Mouse (Mus musculus) cerebellum, postnatal 36 days (tissue): ENCODE measurements around the gene Eef1akmt3.
"Not testable (repeated sequence)": the region's sequence is repeated elsewhere in the genome, so short reads cannot be mapped to it uniquely, and the experiment has no call there.

Source experiments
- DNase-seq, 2 experiments: peaks; one replicate each; pipeline ENCODE4 v3.0.0; 2021 to 2022; ENCODE audit warnings: mixed read lengths in 2 of 2

Gene Eef1akmt3

DNA sequence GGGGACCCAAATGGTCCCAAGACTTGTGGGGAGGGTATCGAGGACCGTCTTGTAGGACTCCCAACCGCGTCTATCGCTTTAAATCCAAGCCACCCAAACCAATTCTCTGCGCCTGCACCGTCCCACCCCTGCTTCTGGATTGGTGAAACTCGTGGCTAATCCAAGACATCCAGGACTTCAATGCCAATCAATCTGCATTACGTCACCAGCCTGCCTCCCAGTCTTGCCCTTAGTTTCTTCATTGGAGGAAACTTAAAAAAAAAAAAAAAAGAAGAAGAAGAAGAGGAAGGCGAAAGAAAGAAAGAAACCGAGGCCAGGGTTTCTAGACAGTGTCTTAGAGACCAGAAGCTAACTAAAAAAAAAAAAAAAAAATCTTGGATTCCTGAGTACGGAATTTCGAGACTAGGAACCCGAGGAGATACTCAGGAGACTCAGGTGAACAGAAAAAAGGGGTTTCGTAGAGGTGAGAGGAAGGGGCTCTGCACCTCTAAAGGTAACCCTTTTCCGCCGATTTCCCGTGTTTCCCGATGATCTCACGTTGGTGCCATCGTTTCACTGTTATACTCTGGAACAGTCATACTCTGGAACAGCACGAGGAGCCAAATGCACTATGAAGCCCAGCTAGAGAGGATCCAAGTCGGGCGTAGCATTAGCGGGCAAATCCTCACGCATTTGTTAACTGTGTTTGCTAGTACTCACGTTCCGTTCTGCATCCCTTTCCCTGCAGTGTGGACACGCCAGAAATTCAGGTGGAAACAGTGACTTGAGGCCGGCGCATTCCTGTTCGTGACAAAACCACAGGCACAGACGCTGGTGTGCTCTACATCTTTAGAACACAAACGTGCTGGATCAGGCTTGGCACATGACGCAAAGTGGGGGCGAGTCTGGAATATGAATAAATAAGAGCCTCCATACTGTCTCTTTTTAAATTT lies 29.1 kb upstream of the Eef1akmt3 start, which contains the start of gene Tspan31:
TSS of gene Tspan31 (minus strand) at position 75 of the 932 bp plus-strand sequence.
- peak; percentile 88 to 90 for DNase-seq

DNA sequence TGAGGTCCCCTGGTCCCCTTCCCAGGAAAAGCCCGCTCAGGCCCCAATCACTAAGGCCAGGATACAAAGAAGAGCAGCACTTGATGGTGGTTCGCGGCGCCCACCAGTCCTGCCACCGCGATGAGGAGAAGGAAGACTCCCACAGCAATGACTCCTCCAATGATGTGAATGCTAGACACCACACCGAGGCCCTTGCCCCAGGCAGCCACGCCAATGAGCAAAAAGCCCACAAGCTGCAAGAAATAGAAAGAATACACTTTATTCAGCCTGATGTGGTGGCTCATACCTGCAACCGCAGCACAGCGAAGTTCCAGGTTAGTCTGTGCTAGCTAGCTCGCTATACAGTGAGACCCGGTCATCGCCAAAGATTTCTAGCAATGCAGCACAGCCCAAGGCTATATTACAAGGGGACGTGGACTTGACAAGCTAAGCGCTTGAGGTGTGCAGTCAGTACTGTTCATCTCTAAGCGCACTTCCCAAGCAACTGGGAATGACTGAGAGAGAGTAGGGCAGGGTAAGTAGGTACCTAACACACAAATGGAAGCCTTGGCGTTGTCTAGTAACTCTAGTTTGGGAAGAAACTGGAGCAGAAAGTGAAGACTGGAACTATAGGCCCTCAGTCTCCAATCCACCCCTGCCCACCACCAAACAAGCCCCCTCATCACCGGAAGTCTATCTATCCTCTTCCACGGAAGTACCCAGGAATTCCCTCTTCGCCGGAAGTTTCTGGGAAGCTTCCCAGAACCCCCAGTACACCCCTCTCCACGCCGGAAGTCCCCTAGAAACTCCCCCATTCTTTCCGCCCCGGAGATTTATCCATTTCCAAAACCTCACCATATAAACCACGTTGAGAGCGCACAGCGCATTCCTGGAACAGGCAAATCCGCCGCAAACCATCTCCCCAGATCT lies 28.2 kb upstream of the Eef1akmt3 start:
- no peak for DNase-seq

DNA sequence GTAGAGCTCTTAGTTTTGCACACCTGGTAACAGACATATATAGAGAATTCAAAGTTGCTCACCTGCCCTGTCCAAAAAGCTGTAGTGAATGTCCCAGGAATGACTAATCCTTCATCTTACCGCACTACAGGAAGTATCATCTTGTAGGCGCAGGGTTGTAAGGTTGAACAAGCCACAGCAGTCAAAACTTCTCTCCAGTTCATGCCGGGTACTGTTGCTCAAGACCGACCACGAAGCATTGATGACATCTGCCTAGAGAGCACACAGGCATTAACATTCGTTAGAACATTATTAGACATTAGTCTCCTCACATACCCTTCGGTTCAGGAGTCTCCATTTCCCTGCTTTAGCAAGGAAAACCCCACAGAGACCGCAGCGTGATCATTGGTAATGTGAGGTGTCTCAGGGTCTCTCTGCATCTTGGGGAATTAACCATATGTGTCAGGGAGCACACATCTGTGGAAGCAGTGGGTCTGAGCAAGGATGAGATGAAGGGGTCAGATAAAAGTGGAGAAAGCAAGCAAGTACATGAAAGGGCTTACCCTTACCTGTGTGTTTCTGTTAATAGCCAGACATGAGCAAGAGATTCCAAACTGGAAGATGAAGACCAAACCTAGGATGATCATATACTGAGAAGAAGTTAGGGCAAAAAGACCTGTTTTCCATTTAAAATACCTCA lies 27.2 kb upstream of the Eef1akmt3 start:
- DNase-seq: no peak

- DNase-seq: no peak
Measured at GRCm38 (mm10) chr10:127066519-127067018, 25.3 kb upstream of the Eef1akmt3 start.

GRCm38 (mm10) chr10:127065981-127066380 lies 24.7 kb upstream of the Eef1akmt3 start:
- no peak for DNase-seq

- no peak for DNase-seq
Measured at GRCm38 (mm10) chr10:127063913-127064870, 22.9 kb upstream of the Eef1akmt3 start.

DNA sequence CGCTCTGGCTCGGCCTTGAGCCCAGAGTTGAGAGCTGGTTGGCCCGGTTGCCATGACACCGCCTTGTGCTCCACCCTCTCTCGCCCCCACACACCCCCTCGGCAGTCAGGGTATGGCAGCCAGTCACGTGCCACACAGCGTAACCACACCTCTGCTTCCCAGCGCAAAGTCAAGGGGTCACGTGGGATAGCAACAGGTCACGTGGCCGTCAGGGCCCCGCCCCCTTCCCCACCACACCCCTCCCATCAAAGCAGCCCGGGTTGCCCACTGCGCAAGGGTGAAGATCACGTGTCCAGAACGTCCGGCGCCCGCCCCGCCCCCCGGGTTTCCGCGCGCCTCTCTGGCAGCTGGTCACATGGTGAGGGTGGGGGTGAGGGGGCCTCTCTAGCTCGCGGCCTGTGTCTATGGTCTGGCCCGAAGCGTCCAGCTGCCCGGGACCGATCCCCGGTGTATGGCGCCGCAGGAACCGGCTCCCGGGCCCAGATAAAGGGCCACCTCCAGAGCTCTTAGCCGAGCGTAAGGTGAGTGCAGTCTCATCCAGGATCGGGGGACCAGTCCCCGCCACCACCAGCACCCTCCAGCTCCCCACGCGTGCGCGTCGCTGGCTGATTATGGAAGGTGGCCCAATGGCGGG lies 22.0 kb upstream of the Eef1akmt3 start, which contains the start of gene Cdk4:
TSS of gene Cdk4 (plus strand) at position 296 of the 634 bp plus-strand sequence.
- DNase-seq: peak; percentile 98 to 100

- no peak for DNase-seq
Measured at GRCm38 (mm10) chr10:127062503-127062902, 21.2 kb upstream of the Eef1akmt3 start.

GRCm38 (mm10) chr10:127062101-127062500 lies 20.8 kb upstream of the Eef1akmt3 start:
- not testable (repeated sequence) for DNase-seq

DNA sequence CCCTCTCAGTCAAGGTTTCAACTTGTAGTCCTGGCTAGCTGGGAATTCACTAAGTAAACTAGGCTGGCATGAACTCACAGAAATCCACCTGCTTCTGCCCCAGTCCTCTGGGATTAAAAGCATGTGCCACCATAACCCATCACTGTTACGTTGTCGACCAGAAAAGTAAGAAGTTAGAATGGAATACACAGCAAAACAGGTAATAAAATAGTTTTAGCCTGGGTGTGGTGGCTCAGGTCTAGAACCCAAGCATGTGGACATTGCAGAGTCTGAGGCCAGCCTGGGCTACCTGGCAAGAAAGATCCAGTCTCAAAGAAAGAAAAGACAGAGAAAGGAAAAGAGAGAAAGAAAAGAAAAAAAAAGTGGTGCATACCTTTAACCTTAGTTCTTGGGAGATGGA lies 20.2 kb upstream of the Eef1akmt3 start:
- DNase-seq: no peak

DNA sequence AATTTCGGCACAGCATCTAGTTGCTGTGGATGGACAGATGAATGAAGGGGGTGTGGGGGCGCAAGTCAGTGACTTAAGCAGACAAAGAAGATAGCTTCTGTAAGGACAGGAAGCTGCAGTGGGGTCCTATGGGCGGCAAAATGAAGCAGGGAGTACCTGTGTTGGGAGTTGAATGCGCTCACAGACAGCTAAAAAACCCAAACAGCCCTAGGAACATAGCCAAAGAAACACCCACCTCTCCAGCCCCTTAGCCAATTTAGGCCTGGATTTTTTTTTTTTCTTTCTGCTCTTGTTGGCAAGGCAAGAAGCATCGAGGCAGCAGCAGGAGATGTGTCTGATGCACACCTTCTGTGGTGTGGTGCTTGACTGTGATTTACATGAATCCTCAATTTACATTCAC lies 19.8 kb upstream of the Eef1akmt3 start:
- DNase-seq: no peak

DNA sequence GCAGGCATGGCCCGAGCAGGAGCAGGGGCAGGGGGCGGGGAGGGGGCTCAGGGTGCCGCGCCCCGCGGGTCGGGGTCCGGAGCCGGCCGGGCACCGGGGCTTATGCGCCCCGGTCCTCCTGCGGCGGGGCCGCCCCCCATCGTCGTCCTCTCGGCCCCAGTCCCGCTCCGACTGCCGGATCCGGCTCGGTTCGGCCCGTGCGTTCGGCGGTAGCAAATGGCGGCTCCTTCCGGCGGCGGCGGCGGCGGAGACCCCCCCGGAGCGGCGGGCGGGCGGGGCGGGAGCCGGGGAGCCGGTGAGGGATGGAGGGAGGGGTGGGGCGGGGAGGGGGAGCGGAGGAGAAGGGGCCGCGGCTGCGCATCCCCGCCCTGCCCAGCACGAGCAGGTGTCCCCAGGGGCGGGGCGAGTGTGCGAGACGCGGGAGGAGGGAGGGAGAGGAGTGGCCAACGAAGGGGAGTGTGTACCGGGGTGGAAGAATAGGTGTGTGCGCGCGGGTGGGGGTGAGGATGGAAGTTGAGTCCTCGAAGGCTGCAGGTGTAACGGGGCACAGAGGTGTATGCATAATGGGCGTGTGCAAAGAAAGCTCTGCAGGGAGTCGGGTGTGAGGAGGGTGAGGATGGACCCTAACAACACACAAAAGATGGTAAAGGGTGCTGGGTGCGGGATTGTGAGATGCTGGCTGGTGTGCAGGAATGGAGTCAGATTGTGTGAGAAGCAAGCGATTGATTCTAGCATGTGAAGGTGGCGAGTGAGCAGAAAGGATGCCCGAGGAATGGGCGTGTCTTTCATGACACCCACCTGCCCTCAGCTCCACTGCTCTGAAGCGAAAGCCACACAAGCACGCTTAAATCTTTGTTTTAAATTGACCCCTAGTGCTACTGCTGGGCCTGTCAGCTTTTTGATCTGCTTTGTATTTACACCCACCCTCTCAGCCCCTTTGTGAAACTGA lies 18.9 kb upstream of the Eef1akmt3 start, which contains the start of gene March9:
TSS of gene March9 (minus strand) at position 217 of the 949 bp plus-strand sequence.
- DNase-seq: peak; percentile 75 to 90

GRCm38 (mm10) chr10:127059174-127059967 lies 18.1 kb upstream of the Eef1akmt3 start:
- peak; percentile 16 to 40 for DNase-seq

- DNase-seq: peak in 1 of 2 experiments; percentile 16
Measured at GRCm38 (mm10) chr10:127058708-127059107, 17.4 kb upstream of the Eef1akmt3 start.

DNA sequence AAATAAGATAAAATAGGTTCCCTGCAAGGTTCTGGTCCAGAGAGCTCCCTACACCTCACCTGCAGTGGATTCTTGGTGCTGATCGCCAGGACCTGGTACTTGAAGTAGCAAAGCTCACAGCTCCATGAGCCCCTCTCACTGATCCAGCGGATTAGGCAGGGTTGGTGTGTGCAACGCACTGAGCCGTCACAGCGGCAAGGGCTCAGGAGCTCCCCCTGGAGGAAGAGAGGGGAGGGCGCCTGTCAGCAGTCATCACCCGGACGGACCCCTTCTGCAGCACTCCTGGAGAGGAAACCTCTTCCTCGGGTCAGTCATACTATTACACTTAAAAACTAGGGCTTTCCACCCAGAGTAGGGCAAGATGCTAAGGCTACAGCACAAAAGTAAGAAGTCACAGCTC lies 16.8 kb upstream of the Eef1akmt3 start:
- DNase-seq: peak; percentile 76 to 81

GRCm38 (mm10) chr10:127056490-127056889 lies 15.2 kb upstream of the Eef1akmt3 start:
- no peak for DNase-seq

DNA sequence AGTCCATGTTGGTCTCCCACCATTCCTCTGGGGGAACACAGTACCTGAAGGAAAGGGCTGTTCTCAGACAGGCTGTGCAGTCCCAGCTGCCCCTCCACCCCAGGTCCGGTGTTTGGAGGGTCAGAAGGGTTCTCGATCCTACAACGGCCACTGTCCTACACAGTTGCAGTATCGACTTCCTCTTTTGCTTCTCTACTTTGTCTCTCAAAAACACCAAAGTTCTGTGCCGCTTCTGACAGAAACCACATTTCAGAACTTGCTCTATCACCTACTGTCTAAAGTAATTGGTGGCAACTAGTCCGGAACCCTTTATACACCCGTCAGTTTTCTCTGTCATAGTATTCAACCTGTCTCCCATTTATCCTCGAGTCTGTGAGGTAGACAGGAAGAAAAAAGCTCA lies 14.1 kb upstream of the Eef1akmt3 start:
- no peak for DNase-seq

- DNase-seq: no peak
Measured at GRCm38 (mm10) chr10:127054646-127055045, 13.3 kb upstream of the Eef1akmt3 start.

DNA sequence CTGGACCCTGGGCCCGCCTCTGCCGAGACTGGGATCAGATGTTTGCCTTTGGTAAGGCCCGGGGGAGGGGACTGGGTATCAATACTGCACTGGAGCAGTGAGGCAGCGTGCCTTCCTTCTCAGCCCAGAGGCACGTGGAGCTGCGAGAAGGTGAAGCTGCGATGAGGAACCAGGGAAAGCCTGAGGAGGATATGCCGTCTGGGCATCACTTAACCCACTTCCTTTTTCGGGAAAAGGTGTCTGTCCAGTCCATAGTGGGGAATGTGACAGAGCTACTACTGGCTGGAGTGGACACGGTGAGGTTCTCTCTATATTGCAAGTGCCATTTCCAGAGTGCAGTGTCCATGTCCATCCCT lies 8.8 kb upstream of the Eef1akmt3 start:
- no peak for DNase-seq
